Mouse (Mus musculus) MEL (cell line): ENCODE measurements around the gene Rae1. TPM values are rescaled to one million over a fixed set of nuclear protein-coding genes. Genes with fewer than 3 reads are reported as not detected.

Experiments
- DNase-seq: peaks from one replicate; pipeline ENCODE4 v3.0.0; 2011; ENCODE audit warnings: low read depth, low spot score
- H3K27ac ChIP-seq: 2 replicates; pipeline ENCODE4 v1.5.1; 2012; ENCODE audit warnings: low read depth, mild to moderate bottlenecking, control low read depth, low read length, moderate library complexity; ENCODE audit not compliant: control insufficient read depth
- H3K27me3 ChIP-seq, 2 experiments: fragments of 150-350 bp in 1 of 2; sonication (generic) in 1 of 2; 2 replicates each; pipeline ENCODE4 v1.6.1; 2012; ENCODE audit warnings: low read length in 2 of 2, mild to moderate bottlenecking in 2 of 2, improper control_type of control experiment in 1 of 2, moderate library complexity in 1 of 2; ENCODE audit not compliant: insufficient read depth in 2 of 2, control insufficient read depth in 1 of 2
- H3K36me3 ChIP-seq, 2 experiments: 2 replicates each; pipeline ENCODE4 v1.6.1; 2012 to 2014; ENCODE audit warnings: low read length in 2 of 2, improper control_type of control experiment in 1 of 2, inconsistent platforms in 1 of 2, mild to moderate bottlenecking in 1 of 2; ENCODE audit not compliant: insufficient read depth in 2 of 2, control insufficient read depth in 1 of 2
- H3K4me1 ChIP-seq, 2 experiments: fragments of 150-350 bp in 1 of 2; sonication (generic) in 1 of 2; 2 replicates each; pipeline ENCODE4 v1.6.1; 2012; ENCODE audit warnings: low read length in 2 of 2, improper control_type of control experiment in 1 of 2, mild to moderate bottlenecking in 1 of 2; ENCODE audit not compliant: insufficient read depth in 2 of 2, control insufficient read depth in 1 of 2
- H3K4me3 ChIP-seq, 2 experiments: fragments of 150-350 bp in 1 of 2; sonication (generic) in 1 of 2; 2 replicates each; pipeline ENCODE4 v1.5.1; 2012; ENCODE audit warnings: low read depth in 2 of 2, low read length in 2 of 2, mild to moderate bottlenecking in 2 of 2, moderate library complexity in 2 of 2, control low read depth in 1 of 2, improper control_type of control experiment in 1 of 2; ENCODE audit not compliant: control insufficient read depth in 1 of 2, insufficient read depth in 1 of 2
- H3K79me2 ChIP-seq: 2 replicates; pipeline ENCODE4 v1.6.1; 2012; ENCODE audit warnings: mild to moderate bottlenecking, low read length, moderate library complexity; ENCODE audit not compliant: control insufficient read depth, poor library complexity, insufficient read depth
- H3K9ac ChIP-seq: 2 replicates; pipeline ENCODE4 v1.6.1; 2012; ENCODE audit warnings: low read depth, mild to moderate bottlenecking, control low read depth, low read length, moderate library complexity; ENCODE audit not compliant: control insufficient read depth, poor library complexity, severe bottlenecking
- H3K9me3 ChIP-seq: fragments of 150-350 bp; sonication (generic); replicated peaks from 2 replicates; pipeline ENCODE4 v1.6.1; 2012; ENCODE audit warnings: mild to moderate bottlenecking, low read length, improper control_type of control experiment, moderate library complexity; ENCODE audit not compliant: insufficient read depth
- CTCF ChIP-seq, 3 experiments: IDR thresholded peaks in 2 of 3; conservative IDR thresholded peaks in 1 of 3; 2 replicates each; pipeline ENCODE4 v1.5.1; 2011 to 2012; ENCODE audit warnings: low read length in 3 of 3, low read depth in 2 of 3, mild to moderate bottlenecking in 2 of 3, improper control_type of control experiment in 1 of 3, inconsistent platforms in 1 of 3, mixed read lengths in 1 of 3, moderate library complexity in 1 of 3; ENCODE audit not compliant: control insufficient read depth in 1 of 3, insufficient read depth in 1 of 3, poor library complexity in 1 of 3, severe bottlenecking in 1 of 3
- EP300 ChIP-seq, 2 experiments: IDR thresholded peaks; 2 replicates each; pipeline ENCODE4 v1.6.1; 2011; ENCODE audit warnings: improper control_type of control experiment in 2 of 2, low read length in 2 of 2, low read depth in 1 of 2, mild to moderate bottlenecking in 1 of 2
- JUND ChIP-seq: IDR thresholded peaks from 2 replicates; pipeline ENCODE4 v1.6.1; 2011; ENCODE audit warnings: low read depth, mild to moderate bottlenecking, improper control_type of control experiment, low read length
- MAX ChIP-seq: IDR thresholded peaks from 2 replicates; pipeline ENCODE4 v1.6.1; 2011; ENCODE audit warnings: low read length, improper control_type of control experiment
- MAZ ChIP-seq: IDR thresholded peaks from 2 replicates; pipeline ENCODE4 v1.6.1; 2012; ENCODE audit warnings: low read depth, mild to moderate bottlenecking, inconsistent platforms, low read length, improper control_type of control experiment
- MXI1 ChIP-seq: IDR thresholded peaks from 2 replicates; pipeline ENCODE4 v1.6.1; 2011; ENCODE audit warnings: mild to moderate bottlenecking, low read depth, low read length, improper control_type of control experiment
- NRF1 ChIP-seq: IDR thresholded peaks from 2 replicates; pipeline ENCODE4 v1.6.1; 2014; ENCODE audit warnings: low read depth, mild to moderate bottlenecking, inconsistent platforms, low read length, improper control_type of control experiment, moderate library complexity; ENCODE audit not compliant: poor library complexity, insufficient read depth, severe bottlenecking
- POLR2AphosphoS2 ChIP-seq: IDR thresholded peaks from 2 replicates; pipeline ENCODE4 v1.6.1; 2011; ENCODE audit warnings: low read length, improper control_type of control experiment
- RCOR1 ChIP-seq: IDR thresholded peaks from 2 replicates; pipeline ENCODE4 v1.6.1; 2012; ENCODE audit warnings: low read depth, mild to moderate bottlenecking, inconsistent platforms, low read length, improper control_type of control experiment
- SIN3A ChIP-seq: IDR thresholded peaks from 2 replicates; pipeline ENCODE4 v1.6.1; 2012; ENCODE audit warnings: low read length, improper control_type of control experiment, inconsistent platforms
- TAL1 ChIP-seq: IDR thresholded peaks from 2 replicates; pipeline ENCODE4 v1.6.1; 2012; ENCODE audit warnings: mild to moderate bottlenecking, inconsistent platforms, low read length, moderate library complexity, mixed read lengths
- TCF12 ChIP-seq: IDR thresholded peaks from 2 replicates; pipeline ENCODE4 v1.6.1; 2014; ENCODE audit warnings: low read depth, mild to moderate bottlenecking, inconsistent platforms, low read length, improper control_type of control experiment, moderate library complexity
- USF2 ChIP-seq, 2 experiments: IDR thresholded peaks; 2 replicates each; pipeline ENCODE4 v1.6.1; 2011 to 2012; ENCODE audit warnings: improper control_type of control experiment in 2 of 2, low read length in 2 of 2, borderline replicate concordance in 1 of 2, inconsistent platforms in 1 of 2, low read depth in 1 of 2, mild to moderate bottlenecking in 1 of 2; ENCODE audit not compliant: insufficient read depth in 1 of 2
- ZMIZ1 ChIP-seq: IDR thresholded peaks from 2 replicates; pipeline ENCODE4 v1.6.1; 2012; ENCODE audit warnings: low read depth, mild to moderate bottlenecking, inconsistent platforms, low read length, improper control_type of control experiment, moderate library complexity
- polyA plus RNA-seq, 2 experiments: library from polyadenylated mRNA; stranded (reverse) in 1 of 2; unstranded in 1 of 2; fragments of >175 nt in 1 of 2; fragments of >200 nt in 1 of 2; gene quantifications; 2 replicates each; pipeline versions ENCODE4 v1.2.1 to v1.2.4; 2012; ENCODE audit warnings: low replicate concordance in 2 of 2, low read depth in 1 of 2; ENCODE audit not compliant: insufficient read length in 2 of 2, insufficient read depth in 1 of 2, missing spikeins in 1 of 2
- total RNA-seq: library from RNA; depleted of rRNA; stranded (reverse); fragments of 300-350 nt; gene quantifications from 2 replicates; pipeline ENCODE4 v1.2.3, GENCODE M21; 2012

The Rae1 gene
- total and polyA plus RNA-seq, 3 experiments, result 156 to 172 TPM; not detected in 1

GRCm38 (mm10) chr2:172982776-172983561 is 16.9 kb upstream of the Rae1 start:
- DNase-seq, result no peak
- H3K9ac ChIP-seq, result no peak overlapping the region
- H3K4me3 ChIP-seq, result no peak overlapping the region
- no peaks in the 10 kb centered on the region for H3K36me3 ChIP-seq
- no peaks in the 10 kb centered on the region for H3K9me3 ChIP-seq
- no peaks in the 10 kb centered on the region; a peak in 1 of 4 replicates for H3K4me1 ChIP-seq
- H3K27me3 ChIP-seq, result no peaks in the 10 kb centered on the region
- no peaks in the 10 kb centered on the region for H3K79me2 ChIP-seq
- TF ChIP-seq USF2 (IDR thresholded peaks at IDR 0.05; ENCODE audit: borderline replicate concordance in 1 of 2, insufficient read depth in 1 of 2, low read depth in 1 of 2, low read length in 2 of 2), result no peak
- no peak for TF ChIP-seq ZMIZ1
- TF ChIP-seq MAZ, result no peak
- no peak for TF ChIP-seq NRF1
- no peak for TF ChIP-seq TAL1
- TF ChIP-seq RCOR1, result no peak
- TF ChIP-seq, all 39 proteins: peak for 0
- no peak overlapping the region for H3K27ac ChIP-seq

DNA sequence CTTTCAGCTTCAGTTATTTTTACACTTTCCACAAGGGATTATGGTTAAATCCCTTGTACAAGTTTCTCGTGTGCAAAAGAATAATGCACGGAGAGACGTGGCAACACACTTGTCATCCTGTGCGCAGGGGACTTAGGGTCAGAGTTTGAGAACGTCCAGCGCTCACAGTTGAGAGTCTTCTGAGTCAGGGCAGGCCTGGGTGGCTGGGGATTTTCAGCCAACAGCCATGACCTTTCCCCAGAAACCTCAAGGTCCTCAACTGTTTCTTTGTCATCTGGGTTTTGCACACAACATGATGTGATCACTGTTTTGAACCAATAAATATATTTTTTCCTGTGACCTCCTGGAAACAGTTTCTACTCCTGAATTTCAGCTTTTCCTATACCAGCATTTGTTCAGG is 9.8 kb upstream of the Rae1 start:
- H3K36me3 ChIP-seq, result no peaks in the 10 kb centered on the region
- H3K4me1 ChIP-seq, result no peaks in the 10 kb centered on the region
- no peak for DNase-seq
- TF ChIP-seq TCF12, result no peak
- TF ChIP-seq MAX, result no peak
- no peak for TF ChIP-seq EP300 (IDR thresholded peaks at IDR 0.05; ENCODE audit: low read depth in 1 of 2, low read length in 2 of 2)
- TF ChIP-seq SIN3A, result no peak
- no peak for TF ChIP-seq MXI1
- TF ChIP-seq POLR2AphosphoS2, result no peak
- TF ChIP-seq CTCF (IDR thresholded peaks at IDR 0.05 in 2 of 3, conservative IDR thresholded peaks at IDR 0.05 in 1 of 3; ENCODE audit: control insufficient read depth in 1 of 3, insufficient read depth in 1 of 3, low read depth in 2 of 3, low read length in 3 of 3, poor library complexity in 1 of 3, severe bottlenecking in 1 of 3), result no peak
- no peak for TF ChIP-seq JUND
- no peak overlapping the region for H3K9ac ChIP-seq
- no peak overlapping the region for H3K27ac ChIP-seq
- no peak overlapping the region for H3K4me3 ChIP-seq
- H3K79me2 ChIP-seq, result no peaks in the 10 kb centered on the region
- H3K27me3 ChIP-seq, result peaks cover 0 to 3% of the 10 kb centered on the region in 2 experiments; a peak in 1 of 4 replicates
- no peaks in the 10 kb centered on the region for H3K9me3 ChIP-seq
